Mouse (Mus musculus): Measurements from ENCODE around the gene Ntn3.

The Ntn3 gene

GRCm38 (mm10) chr17:24191481-24191880, 17.9 kb downstream of the Ntn3 start:
- DNase-seq (ENCODE audit: low read depth): no peak

GRCm38 (mm10) chr17:24190934-24191333, 18.4 kb downstream of the Ntn3 start:
- no peak for DNase-seq (ENCODE audit: low read depth)

GRCm38 (mm10) chr17:24174259-24174658, 35.1 kb downstream of the Ntn3 start:
- no peak for DNase-seq (ENCODE audit: low read depth)

GRCm38 (mm10) chr17:24173423-24173822, 35.9 kb downstream of the Ntn3 start:
- peak; percentile 86 for DNase-seq (ENCODE audit: low read depth)

- no peak for DNase-seq (ENCODE audit: low read depth)
Measured at GRCm38 (mm10) chr17:24171738-24172137, 37.6 kb downstream of the Ntn3 start.

GRCm38 (mm10) chr17:24170729-24171128, 38.6 kb downstream of the Ntn3 start:
- DNase-seq (ENCODE audit: low read depth): peak; percentile 18

- no peak for DNase-seq (ENCODE audit: low read depth)
Measured at GRCm38 (mm10) chr17:24170125-24170524, 39.2 kb downstream of the Ntn3 start.

- peak; percentile 99 for DNase-seq (ENCODE audit: low read depth)
Measured at GRCm38 (mm10) chr17:24169317-24170065, 39.8 kb downstream of the Ntn3 start, which contains the start of gene Atp6v0c. Atp6v0c (minus strand) TSS chr17:24169702.

GRCm38 (mm10) chr17:24168590-24169277, 40.6 kb downstream of the Ntn3 start:
- DNase-seq (ENCODE audit: low read depth): peak; percentile 94

- DNase-seq (ENCODE audit: low read depth): no peak
Measured at GRCm38 (mm10) chr17:24167891-24168505, 41.3 kb downstream of the Ntn3 start.

- DNase-seq (ENCODE audit: low read depth): no peak
Measured at GRCm38 (mm10) chr17:24167120-24167519, 42.2 kb downstream of the Ntn3 start.

- no peak for DNase-seq (ENCODE audit: low read depth)
Measured at GRCm38 (mm10) chr17:24164566-24165259, 44.6 kb downstream of the Ntn3 start.

- DNase-seq (ENCODE audit: low read depth): peak; percentile 96
Measured at GRCm38 (mm10) chr17:24163176-24163962, 46.0 kb downstream of the Ntn3 start, which contains the start of gene Amdhd2. Amdhd2 (minus strand) TSS chr17:24163766.

GRCm38 (mm10) chr17:24162584-24163175, 46.7 kb downstream of the Ntn3 start:
- DNase-seq (ENCODE audit: low read depth): peak; percentile 62

- DNase-seq (ENCODE audit: low read depth): no peak
Measured at GRCm38 (mm10) chr17:24161466-24161865, 47.9 kb downstream of the Ntn3 start.

GRCm38 (mm10) chr17:24157526-24157925, 51.8 kb downstream of the Ntn3 start:
- DNase-seq (ENCODE audit: low read depth): no peak

- no peak for DNase-seq (ENCODE audit: low read depth)
Measured at GRCm38 (mm10) chr17:24157121-24157520, 52.2 kb downstream of the Ntn3 start.

- no peak for DNase-seq (ENCODE audit: low read depth)
Measured at GRCm38 (mm10) chr17:24156394-24156793, 52.9 kb downstream of the Ntn3 start.

- no peak for DNase-seq (ENCODE audit: low read depth)
Measured at GRCm38 (mm10) chr17:24155742-24156141, 53.6 kb downstream of the Ntn3 start.

- DNase-seq (ENCODE audit: low read depth): no peak
Measured at GRCm38 (mm10) chr17:24154463-24154862, 54.9 kb downstream of the Ntn3 start.
